ENCODE assay signal across 12 mouse cellular contexts in the genomic region with DNA sequence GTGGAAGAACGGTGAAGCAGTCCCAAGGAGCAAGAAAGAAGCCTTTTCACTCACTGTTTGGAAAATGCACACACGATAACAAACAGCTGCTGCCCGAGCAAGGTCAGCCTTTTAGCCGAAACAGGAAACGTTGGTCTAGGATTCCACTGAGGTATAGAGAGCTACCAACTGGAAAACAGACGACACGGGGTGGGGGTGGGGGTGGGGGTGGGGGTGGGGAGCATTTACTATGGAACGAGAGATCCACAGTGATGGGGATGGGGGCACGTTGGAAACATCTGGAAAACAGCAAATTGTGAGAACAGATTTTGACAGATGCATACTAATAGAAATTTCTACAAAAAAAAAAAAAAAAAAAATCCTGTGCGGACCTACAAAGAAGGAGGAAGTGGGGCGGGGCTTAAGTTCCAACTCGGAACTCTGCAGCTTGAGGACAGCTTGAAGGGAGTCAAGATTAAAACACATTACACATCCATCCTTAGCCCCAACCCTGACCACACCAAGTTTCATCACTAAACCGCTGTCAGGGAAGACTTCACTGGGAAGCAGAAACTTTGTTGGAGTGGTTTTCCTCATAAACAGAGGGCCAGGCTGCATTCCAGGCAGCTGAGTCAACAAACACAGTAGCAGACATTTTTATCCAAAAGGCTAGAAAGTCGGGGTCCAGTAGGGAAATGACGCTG.
DNase-seq lines count a peak whose midpoint lies in the region; ATAC-seq and TF ChIP-seq lines count a peak whose summit lies in the region.
"Had no signal": no experiment of that assay in that cellular context is flagged by ENCODE, and none has a peak within 500 bp of the region (broad histone marks: within the 10 kb centered on the region; RNA-seq: fewer than 3 reads in every experiment).

No protein-coding gene starts in this region.

- peak; percentile 31; the same call in 1 of the 2 replicates for ATAC-seq in limb, embryonic 11.5 days (ENCODE audit: insufficient number of reproducible peaks, low FRiP score, low TSS enrichment, low read depth)
- ATAC-seq in midbrain, embryonic 15.5 days (replicated peaks): no peak
- ATAC-seq: liver, postnatal 0 days had no signal

- H3K79me2 ChIP-seq in C2C12 (ENCODE audit: control insufficient read depth, insufficient read depth): no peaks in the 10 kb centered on the region

- H3K79me3 ChIP-seq in C2C12 (ENCODE audit: low read depth): no peaks in the 10 kb centered on the region

- H3K4me1 ChIP-seq in limb, embryonic 11.5 days (ENCODE audit: control insufficient read depth, insufficient read depth, low read length): no peaks in the 10 kb centered on the region
- H3K4me1 ChIP-seq in midbrain, embryonic 15.5 days: no peaks in the 10 kb centered on the region
- H3K4me1 ChIP-seq: neural tube, embryonic 12.5 days had no signal

- 62% methylated on average over 15 of the region's 15 CpGs for WGBS in limb, embryonic 11.5 days
- 76% methylated on average over 15 of the region's 15 CpGs for WGBS in midbrain, embryonic 15.5 days

- no peak overlapping the region for H3K9ac ChIP-seq in limb, embryonic 11.5 days (ENCODE audit: low read length)
- H3K9ac ChIP-seq in midbrain, embryonic 15.5 days: no peak overlapping the region
- H3K9ac ChIP-seq: liver, postnatal 0 days; neural tube, embryonic 12.5 days had no signal

- TF ChIP-seq CTCF in gastrocnemius, adult 2 months (IDR thresholded peaks at IDR 0.05): no peak
- no peak for TF ChIP-seq CTCF in C2C12 (IDR thresholded peaks at IDR 0.05; ENCODE audit: control insufficient read depth, insufficient read depth, insufficient read length)

- H3K4me3 ChIP-seq in gastrocnemius, adult 2 months: peak overlapping the region; percentile 38
- H3K4me3 ChIP-seq in C2C12 (ENCODE audit: insufficient read depth, poor library complexity, severe bottlenecking): no peak overlapping the region
- no peak overlapping the region for H3K4me3 ChIP-seq in limb, embryonic 11.5 days (ENCODE audit: low read depth, low read length)
- H3K4me3 ChIP-seq in midbrain, embryonic 15.5 days: no peak overlapping the region
- H3K4me3 ChIP-seq: neural tube, embryonic 12.5 days had no signal

- no peaks in the 10 kb centered on the region for H3K27me3 ChIP-seq in C2C12 (ENCODE audit: control insufficient read depth, insufficient read depth, insufficient read length)
- no peaks in the 10 kb centered on the region for H3K27me3 ChIP-seq in limb, embryonic 11.5 days (ENCODE audit: control insufficient read depth, insufficient read depth, low read length)
- H3K27me3 ChIP-seq in midbrain, embryonic 15.5 days (replicated peaks): no peaks in the 10 kb centered on the region
- H3K27me3 ChIP-seq: neural tube, embryonic 12.5 days had no signal

- H3K9me3 ChIP-seq in limb, embryonic 11.5 days (ENCODE audit: control insufficient read depth, low read length): no peaks in the 10 kb centered on the region
- no peaks in the 10 kb centered on the region for H3K9me3 ChIP-seq in midbrain, embryonic 15.5 days
- H3K9me3 ChIP-seq: neural tube, embryonic 12.5 days had no signal

- DNase-seq in gastrocnemius, adult 2 months: peak; percentile 17
- DNase-seq in gastrocnemius, postnatal 36 days: no peak
- DNase-seq in heart, adult 8-10 months (ENCODE audit: low spot score): peak; percentile 16
- DNase-seq in limb, embryonic 11.5 days (ENCODE audit: low spot score): no peak
- DNase-seq in left cerebral cortex, postnatal 25 days (ENCODE audit: low spot score in 2 of 2): no peak
- DNase-seq in left cerebral cortex, adult 11 months (ENCODE audit: low spot score): no peak
- DNase-seq: adrenal gland, postnatal 10 days; cerebellum, postnatal 14 days; liver, postnatal 0 days had no signal

- H3K27ac ChIP-seq in gastrocnemius, adult 2 months: no peak overlapping the region
- no peak overlapping the region for H3K27ac ChIP-seq in limb, embryonic 11.5 days (replicated peaks; ENCODE audit: low read depth, low read length)
- H3K27ac ChIP-seq in midbrain, embryonic 15.5 days: no peak overlapping the region
- H3K27ac ChIP-seq: neural tube, embryonic 12.5 days had no signal

- H3K36me3 ChIP-seq in C2C12 (ENCODE audit: control insufficient read depth, insufficient read depth): no peaks in the 10 kb centered on the region
- no peaks in the 10 kb centered on the region for H3K36me3 ChIP-seq in limb, embryonic 11.5 days (ENCODE audit: control insufficient read depth, insufficient read depth, low read length)
- no peaks in the 10 kb centered on the region for H3K36me3 ChIP-seq in midbrain, embryonic 15.5 days (replicated peaks)
- H3K36me3 ChIP-seq: neural tube, embryonic 12.5 days had no signal

- no peak overlapping the region for H3ac ChIP-seq in C2C12 (ENCODE audit: control insufficient read depth, insufficient read length, low read depth)

- intact Hi-C loops in gastrocnemius, adult 2 months (cut with DNase I): no loop called here
- intact Hi-C loops in gastrocnemius, postnatal 36 days (cut with DNase I): no loop called here
- intact Hi-C loops in left cerebral cortex, postnatal 25 days (cut with DNase I): no loop called here

- no peak overlapping the region for H3K4me2 ChIP-seq in limb, embryonic 11.5 days (ENCODE audit: low read depth, severe bottlenecking)
- no peak overlapping the region for H3K4me2 ChIP-seq in midbrain, embryonic 15.5 days
- H3K4me2 ChIP-seq: neural tube, embryonic 12.5 days had no signal

TF ChIP-seq in C2C12, 6 proteins besides CTCF, POLR2A, EP300 and RAD21:
- TF ChIP-seq MYOG (IDR thresholded peaks at IDR 0.05; ENCODE audit: control insufficient read depth, extremely low read depth, insufficient read length) (no peak), MYOD1 (IDR thresholded peaks at IDR 0.05; ENCODE audit: control insufficient read depth, insufficient read length, low read depth) (peak; percentile 11), CEBPB (IDR thresholded peaks at IDR 0.05; ENCODE audit: low read depth) (peak; percentile 39)

Comparison
In these comparisons a context has a peak if more than half of its experiments do, and no peak if none do; other contexts are left out.
1. DNase-seq: peak in gastrocnemius, adult 2 months (single experiment) and heart, adult 8-10 months (single experiment); none in gastrocnemius, postnatal 36 days (0 of 2), limb, embryonic 11.5 days (single experiment), left cerebral cortex, postnatal 25 days (0 of 2) and left cerebral cortex, adult 11 months (single experiment).